Mouse (Mus musculus): Measurements from ENCODE around the gene Slc29a4.
A peak's percentile ranks its signal among the peaks of the same experiment; 100 is the strongest.

The Slc29a4 gene

GRCm38 (mm10) chr5:142692248-142692647 lies at the start of gene Slc29a4:
Gene Slc29a4, plus strand, starts transcription at chr5:142692512.
- DNase-seq (ENCODE audit: low spot score in 2 of 2) = no peak

- DNase-seq (ENCODE audit: low spot score in 2 of 2) = peak; percentile 15 to 38
Measured at GRCm38 (mm10) chr5:142648162-142648561, 44.1 kb upstream of the Slc29a4 start.

GRCm38 (mm10) chr5:142649460-142650050 lies 42.8 kb upstream of the Slc29a4 start:
- no peak for DNase-seq (ENCODE audit: low spot score in 2 of 2)

- peak in 1 of 2 experiments; percentile 18 for DNase-seq (ENCODE audit: low spot score in 2 of 2)
Measured at GRCm38 (mm10) chr5:142650390-142650789, 41.9 kb upstream of the Slc29a4 start.

- DNase-seq (ENCODE audit: low spot score in 2 of 2) = no peak
Measured at GRCm38 (mm10) chr5:142650794-142651497, 41.4 kb upstream of the Slc29a4 start.

- no peak for DNase-seq (ENCODE audit: low spot score in 2 of 2)
Measured at GRCm38 (mm10) chr5:142652266-142652665, 40.0 kb upstream of the Slc29a4 start.

- DNase-seq (ENCODE audit: low spot score in 2 of 2) = no peak
Measured at GRCm38 (mm10) chr5:142660656-142661434, 31.5 kb upstream of the Slc29a4 start.

GRCm38 (mm10) chr5:142667921-142668320 lies 24.4 kb upstream of the Slc29a4 start:
- no peak for DNase-seq (ENCODE audit: low spot score in 2 of 2)

- DNase-seq (ENCODE audit: low spot score in 2 of 2) = no peak
Measured at GRCm38 (mm10) chr5:142668556-142669263, 23.6 kb upstream of the Slc29a4 start.

GRCm38 (mm10) chr5:142669726-142670125 lies 22.6 kb upstream of the Slc29a4 start:
- DNase-seq (ENCODE audit: low spot score in 2 of 2) = no peak

- DNase-seq (ENCODE audit: low spot score in 2 of 2) = no peak
Measured at GRCm38 (mm10) chr5:142673082-142673481, 19.2 kb upstream of the Slc29a4 start.

- no peak for DNase-seq (ENCODE audit: low spot score in 2 of 2)
Measured at GRCm38 (mm10) chr5:142678141-142678571, 14.2 kb upstream of the Slc29a4 start.

GRCm38 (mm10) chr5:142679065-142679464 lies 13.2 kb upstream of the Slc29a4 start:
- no peak for DNase-seq (ENCODE audit: low spot score in 2 of 2)

- no peak for DNase-seq (ENCODE audit: low spot score in 2 of 2)
Measured at GRCm38 (mm10) chr5:142681911-142682310, 10.4 kb upstream of the Slc29a4 start.

- DNase-seq (ENCODE audit: low spot score in 2 of 2) = no peak
Measured at GRCm38 (mm10) chr5:142682529-142682928, 9.8 kb upstream of the Slc29a4 start.

GRCm38 (mm10) chr5:142688866-142689265 lies 3.4 kb upstream of the Slc29a4 start:
- no peak for DNase-seq (ENCODE audit: low spot score in 2 of 2)

GRCm38 (mm10) chr5:142690343-142690742 lies 2.0 kb upstream of the Slc29a4 start:
- no peak for DNase-seq (ENCODE audit: low spot score in 2 of 2)

- DNase-seq (ENCODE audit: low spot score in 2 of 2) = no peak
Measured at GRCm38 (mm10) chr5:142692971-142693737, 842 bp downstream of the Slc29a4 start.

GRCm38 (mm10) chr5:142693738-142694430 lies 1.6 kb downstream of the Slc29a4 start:
- no peak for DNase-seq (ENCODE audit: low spot score in 2 of 2)

- DNase-seq (ENCODE audit: low spot score in 2 of 2) = peak; percentile 24 to 38
Measured at GRCm38 (mm10) chr5:142694627-142695340, 2.5 kb downstream of the Slc29a4 start.

Measured in urinary bladder, postnatal 36 days (tissue).